Mouse (Mus musculus): Measurements from ENCODE around the gene Mindy3. TPM values are rescaled to one million over a fixed set of nuclear protein-coding genes. Genes with fewer than 3 reads are reported as not detected.

The Mindy3 gene
- polyA plus RNA-seq, 1 experiment from 2014 or later, result 28.8 TPM

GRCm38 (mm10) chr2:12361310-12361709 lies 58.0 kb downstream of the Mindy3 start:
- no peak overlapping the region for H3K9ac ChIP-seq (ENCODE audit: low read depth, low read length)
- H3K36me3 ChIP-seq (ENCODE audit: control insufficient read depth, insufficient read depth, low read length), result peaks cover 5% of the 10 kb centered on the region; the same call in 1 of the 2 replicates
- WGBS (ENCODE audit: insufficient replicate concordance), result 87% methylated on average over 1 of the region's 1 CpGs
- H3K4me3 ChIP-seq (ENCODE audit: low read depth, low read length), result no peak overlapping the region
- no peaks in the 10 kb centered on the region for H3K9me3 ChIP-seq (replicated peaks; ENCODE audit: control insufficient read depth, low read length)
- no peak for ATAC-seq (replicated peaks; ENCODE audit: insufficient number of reproducible peaks, low FRiP score, low TSS enrichment)
- no peak overlapping the region for H3K27ac ChIP-seq (ENCODE audit: low read depth, low read length)
- no peak overlapping the region for H3K4me2 ChIP-seq
- H3K27me3 ChIP-seq (ENCODE audit: control insufficient read depth, insufficient read depth, low read length), result no peaks in the 10 kb centered on the region
- no peaks in the 10 kb centered on the region for H3K4me1 ChIP-seq (ENCODE audit: control insufficient read depth, insufficient read depth, low read length)

- no peak for ATAC-seq (replicated peaks; ENCODE audit: insufficient number of reproducible peaks, low FRiP score, low TSS enrichment)
- no peaks in the 10 kb centered on the region for H3K36me3 ChIP-seq (ENCODE audit: control insufficient read depth, insufficient read depth, low read length)
- H3K9me3 ChIP-seq (replicated peaks; ENCODE audit: control insufficient read depth, low read length), result no peaks in the 10 kb centered on the region
- H3K4me3 ChIP-seq (ENCODE audit: low read depth, low read length), result no peak overlapping the region
- WGBS (ENCODE audit: insufficient replicate concordance), result 88% methylated on average over 5 of the region's 5 CpGs
- H3K27ac ChIP-seq (ENCODE audit: low read depth, low read length), result no peak overlapping the region
- no peaks in the 10 kb centered on the region for H3K4me1 ChIP-seq (ENCODE audit: control insufficient read depth, insufficient read depth, low read length)
- H3K9ac ChIP-seq (ENCODE audit: low read depth, low read length), result no peak overlapping the region
- H3K4me2 ChIP-seq, result no peak overlapping the region
- no peaks in the 10 kb centered on the region for H3K27me3 ChIP-seq (ENCODE audit: control insufficient read depth, insufficient read depth, low read length)
Measured at GRCm38 (mm10) chr2:12354837-12355236, 64.4 kb downstream of the Mindy3 start.

- ATAC-seq (replicated peaks; ENCODE audit: insufficient number of reproducible peaks, low FRiP score, low TSS enrichment), result no peak
- Histone ChIP-seq H3K9ac (ENCODE audit: low read depth, low read length) (no peak overlapping the region), H3K4me1 (ENCODE audit: control insufficient read depth, insufficient read depth, low read length) (0 out of 2 replicates have a peak, but pooled peaks cover 3% of the 10 kb centered on the region), H3K27me3 (ENCODE audit: control insufficient read depth, insufficient read depth, low read length) (no peaks in the 10 kb centered on the region), H3K4me3 (ENCODE audit: low read depth, low read length) (no peak overlapping the region), H3K36me3 (ENCODE audit: control insufficient read depth, insufficient read depth, low read length) (peaks cover 3% of the 10 kb centered on the region; the same call in 1 of the 2 replicates), H3K27ac (ENCODE audit: low read depth, low read length) (no peak overlapping the region), H3K4me2 (no peak overlapping the region), H3K9me3 (replicated peaks; ENCODE audit: control insufficient read depth, low read length) (no peaks in the 10 kb centered on the region)
- 46% methylated on average over 2 of the region's 2 CpGs for WGBS (ENCODE audit: insufficient replicate concordance)
Measured at GRCm38 (mm10) chr2:12348914-12349313, 70.4 kb downstream of the Mindy3 start.

GRCm38 (mm10) chr2:12331962-12332361 lies 87.3 kb downstream of the Mindy3 start:
- WGBS (ENCODE audit: insufficient replicate concordance), result 57% methylated on average over 2 of the region's 2 CpGs
- Histone ChIP-seq H3K36me3 (ENCODE audit: control insufficient read depth, insufficient read depth, low read length) (no peaks in the 10 kb centered on the region), H3K4me2 (no peak overlapping the region), H3K9ac (ENCODE audit: low read depth, low read length) (no peak overlapping the region), H3K9me3 (replicated peaks; ENCODE audit: control insufficient read depth, low read length) (no peaks in the 10 kb centered on the region), H3K4me3 (ENCODE audit: low read depth, low read length) (no peak overlapping the region), H3K4me1 (ENCODE audit: control insufficient read depth, insufficient read depth, low read length) (peaks cover 3% of the 10 kb centered on the region; the same call in 1 of the 2 replicates), H3K27me3 (ENCODE audit: control insufficient read depth, insufficient read depth, low read length) (no peaks in the 10 kb centered on the region), H3K27ac (ENCODE audit: low read depth, low read length) (no peak overlapping the region)
- ATAC-seq (replicated peaks; ENCODE audit: insufficient number of reproducible peaks, low FRiP score, low TSS enrichment), result no peak

GRCm38 (mm10) chr2:12329620-12330019 lies 89.7 kb downstream of the Mindy3 start:
- Histone ChIP-seq H3K9me3 (replicated peaks; ENCODE audit: control insufficient read depth, low read length) (no peaks in the 10 kb centered on the region), H3K4me3 (ENCODE audit: low read depth, low read length) (no peak overlapping the region), H3K4me1 (ENCODE audit: control insufficient read depth, insufficient read depth, low read length) (peaks cover 3% of the 10 kb centered on the region; the same call in 1 of the 2 replicates), H3K9ac (ENCODE audit: low read depth, low read length) (no peak overlapping the region), H3K4me2 (no peak overlapping the region), H3K27me3 (ENCODE audit: control insufficient read depth, insufficient read depth, low read length) (no peaks in the 10 kb centered on the region), H3K36me3 (ENCODE audit: control insufficient read depth, insufficient read depth, low read length) (no peaks in the 10 kb centered on the region), H3K27ac (ENCODE audit: low read depth, low read length) (no peak overlapping the region)
- ATAC-seq (replicated peaks; ENCODE audit: insufficient number of reproducible peaks, low FRiP score, low TSS enrichment), result no peak
- WGBS (ENCODE audit: insufficient replicate concordance), result 71% methylated on average over 2 of the region's 2 CpGs

GRCm38 (mm10) chr2:12329068-12329407 lies 90.2 kb downstream of the Mindy3 start:
- WGBS (ENCODE audit: insufficient replicate concordance), result 36% methylated on average over 5 of the region's 5 CpGs
- ATAC-seq (replicated peaks; ENCODE audit: insufficient number of reproducible peaks, low FRiP score, low TSS enrichment), result no peak
- Histone ChIP-seq H3K4me3 (ENCODE audit: low read depth, low read length) (no peak overlapping the region), H3K27ac (ENCODE audit: low read depth, low read length) (no peak overlapping the region), H3K27me3 (ENCODE audit: control insufficient read depth, insufficient read depth, low read length) (no peaks in the 10 kb centered on the region), H3K36me3 (ENCODE audit: control insufficient read depth, insufficient read depth, low read length) (no peaks in the 10 kb centered on the region), H3K4me1 (ENCODE audit: control insufficient read depth, insufficient read depth, low read length) (peaks cover 3% of the 10 kb centered on the region; the same call in 1 of the 2 replicates), H3K9me3 (replicated peaks; ENCODE audit: control insufficient read depth, low read length) (no peaks in the 10 kb centered on the region), H3K9ac (ENCODE audit: low read depth, low read length) (no peak overlapping the region), H3K4me2 (no peak overlapping the region)

- no peak overlapping the region; the same call in 1 of the 2 replicates for H3K4me2 ChIP-seq
- ATAC-seq (replicated peaks; ENCODE audit: insufficient number of reproducible peaks, low FRiP score, low TSS enrichment), result no peak
- no peak overlapping the region for H3K9ac ChIP-seq (ENCODE audit: low read depth, low read length)
- H3K27me3 ChIP-seq (ENCODE audit: control insufficient read depth, insufficient read depth, low read length), result no peaks in the 10 kb centered on the region
- no peaks in the 10 kb centered on the region for H3K9me3 ChIP-seq (replicated peaks; ENCODE audit: control insufficient read depth, low read length)
- peaks cover 3% of the 10 kb centered on the region; the same call in 1 of the 2 replicates for H3K4me1 ChIP-seq (ENCODE audit: control insufficient read depth, insufficient read depth, low read length)
- 35% methylated on average over 8 of the region's 8 CpGs for WGBS (ENCODE audit: insufficient replicate concordance)
- no peak overlapping the region for H3K4me3 ChIP-seq (ENCODE audit: low read depth, low read length)
- no peak overlapping the region for H3K27ac ChIP-seq (ENCODE audit: low read depth, low read length)
- no peaks in the 10 kb centered on the region for H3K36me3 ChIP-seq (ENCODE audit: control insufficient read depth, insufficient read depth, low read length)
Measured at GRCm38 (mm10) chr2:12328355-12329067, 90.8 kb downstream of the Mindy3 start.

- Histone ChIP-seq H3K36me3 (ENCODE audit: control insufficient read depth, insufficient read depth, low read length) (no peaks in the 10 kb centered on the region), H3K9me3 (replicated peaks; ENCODE audit: control insufficient read depth, low read length) (no peaks in the 10 kb centered on the region), H3K4me1 (ENCODE audit: control insufficient read depth, insufficient read depth, low read length) (peaks cover 3% of the 10 kb centered on the region; the same call in 1 of the 2 replicates), H3K4me3 (ENCODE audit: low read depth, low read length) (peak overlapping the region; percentile 32), H3K4me2 (peak overlapping the region; percentile 64), H3K27ac (ENCODE audit: low read depth, low read length) (no peak overlapping the region), H3K9ac (ENCODE audit: low read depth, low read length) (peak overlapping the region; percentile 24; the same call in 1 of the 2 replicates), H3K27me3 (ENCODE audit: control insufficient read depth, insufficient read depth, low read length) (no peaks in the 10 kb centered on the region)
- 37% methylated on average over 11 of the region's 11 CpGs for WGBS (ENCODE audit: insufficient replicate concordance)
- no peak; the same call in 1 of the 2 replicates for ATAC-seq (replicated peaks; ENCODE audit: insufficient number of reproducible peaks, low FRiP score, low TSS enrichment)
Measured at GRCm38 (mm10) chr2:12327691-12328354, 91.4 kb downstream of the Mindy3 start.

Data from heart, embryonic 11.5 days (tissue).